Mouse (Mus musculus) MEL (cell line): Measurements from ENCODE around the gene Mtor. TPM values are rescaled to one million over a fixed set of nuclear protein-coding genes. Genes with fewer than 3 reads are reported as not detected.

ENCODE experiments used
- DNase-seq: peaks from one replicate; pipeline ENCODE4 v3.0.0; 2011; ENCODE audit warnings: low read depth, low spot score
- H3K27ac ChIP-seq: 2 replicates; pipeline ENCODE4 v1.5.1; 2012; ENCODE audit warnings: low read depth, mild to moderate bottlenecking, control low read depth, low read length, moderate library complexity; ENCODE audit not compliant: control insufficient read depth
- H3K27me3 ChIP-seq, 2 experiments: fragments of 150-350 bp in 1 of 2; sonication (generic) in 1 of 2; 2 replicates each; pipeline ENCODE4 v1.6.1; 2012; ENCODE audit warnings: low read length in 2 of 2, mild to moderate bottlenecking in 2 of 2, improper control_type of control experiment in 1 of 2, moderate library complexity in 1 of 2; ENCODE audit not compliant: insufficient read depth in 2 of 2, control insufficient read depth in 1 of 2
- H3K36me3 ChIP-seq, 2 experiments: 2 replicates each; pipeline ENCODE4 v1.6.1; 2012 to 2014; ENCODE audit warnings: low read length in 2 of 2, improper control_type of control experiment in 1 of 2, inconsistent platforms in 1 of 2, mild to moderate bottlenecking in 1 of 2; ENCODE audit not compliant: insufficient read depth in 2 of 2, control insufficient read depth in 1 of 2
- H3K4me1 ChIP-seq, 2 experiments: fragments of 150-350 bp in 1 of 2; sonication (generic) in 1 of 2; 2 replicates each; pipeline ENCODE4 v1.6.1; 2012; ENCODE audit warnings: low read length in 2 of 2, improper control_type of control experiment in 1 of 2, mild to moderate bottlenecking in 1 of 2; ENCODE audit not compliant: insufficient read depth in 2 of 2, control insufficient read depth in 1 of 2
- H3K4me3 ChIP-seq, 2 experiments: fragments of 150-350 bp in 1 of 2; sonication (generic) in 1 of 2; 2 replicates each; pipeline ENCODE4 v1.5.1; 2012; ENCODE audit warnings: low read depth in 2 of 2, low read length in 2 of 2, mild to moderate bottlenecking in 2 of 2, moderate library complexity in 2 of 2, control low read depth in 1 of 2, improper control_type of control experiment in 1 of 2; ENCODE audit not compliant: control insufficient read depth in 1 of 2, insufficient read depth in 1 of 2
- H3K79me2 ChIP-seq: 2 replicates; pipeline ENCODE4 v1.6.1; 2012; ENCODE audit warnings: mild to moderate bottlenecking, low read length, moderate library complexity; ENCODE audit not compliant: control insufficient read depth, poor library complexity, insufficient read depth
- H3K9ac ChIP-seq: 2 replicates; pipeline ENCODE4 v1.6.1; 2012; ENCODE audit warnings: low read depth, mild to moderate bottlenecking, control low read depth, low read length, moderate library complexity; ENCODE audit not compliant: control insufficient read depth, poor library complexity, severe bottlenecking
- H3K9me3 ChIP-seq: fragments of 150-350 bp; sonication (generic); replicated peaks from 2 replicates; pipeline ENCODE4 v1.6.1; 2012; ENCODE audit warnings: mild to moderate bottlenecking, low read length, improper control_type of control experiment, moderate library complexity; ENCODE audit not compliant: insufficient read depth
- BHLHE40 ChIP-seq: IDR thresholded peaks from 2 replicates; pipeline ENCODE4 v1.6.1; 2012; ENCODE audit warnings: low read depth, mild to moderate bottlenecking, inconsistent platforms, low read length, improper control_type of control experiment, borderline replicate concordance
- CHD1 ChIP-seq: IDR thresholded peaks from 2 replicates; pipeline ENCODE4 v1.6.1; 2012; ENCODE audit warnings: low read depth, mild to moderate bottlenecking, inconsistent platforms, low read length, improper control_type of control experiment
- E2F4 ChIP-seq: IDR thresholded peaks from 2 replicates; pipeline ENCODE4 v1.6.1; 2011; ENCODE audit warnings: low read depth, low read length, improper control_type of control experiment, borderline replicate concordance
- GATA1 ChIP-seq: IDR thresholded peaks from 2 replicates; pipeline ENCODE4 v1.6.1; 2011; ENCODE audit warnings: low read depth, low read length, improper control_type of control experiment
- MAX ChIP-seq: IDR thresholded peaks from 2 replicates; pipeline ENCODE4 v1.6.1; 2011; ENCODE audit warnings: low read length, improper control_type of control experiment
- MAZ ChIP-seq: IDR thresholded peaks from 2 replicates; pipeline ENCODE4 v1.6.1; 2012; ENCODE audit warnings: low read depth, mild to moderate bottlenecking, inconsistent platforms, low read length, improper control_type of control experiment
- MXI1 ChIP-seq: IDR thresholded peaks from 2 replicates; pipeline ENCODE4 v1.6.1; 2011; ENCODE audit warnings: mild to moderate bottlenecking, low read depth, low read length, improper control_type of control experiment
- MYB ChIP-seq: IDR thresholded peaks from 2 replicates; pipeline ENCODE4 v1.6.1; 2011; ENCODE audit warnings: mild to moderate bottlenecking, low read depth, low read length, improper control_type of control experiment
- MYC ChIP-seq: IDR thresholded peaks from 2 replicates; pipeline ENCODE4 v1.6.1; 2011; ENCODE audit warnings: low read depth, mild to moderate bottlenecking, low read length, improper control_type of control experiment, moderate library complexity
- NELFE ChIP-seq: IDR thresholded peaks from 2 replicates; pipeline ENCODE4 v1.6.1; 2011; ENCODE audit warnings: low read depth, low read length, improper control_type of control experiment
- POLR2A ChIP-seq, 2 experiments: IDR thresholded peaks; 2 replicates each; pipeline ENCODE4 v1.6.1; 2011 to 2012; ENCODE audit warnings: low read length in 2 of 2, mild to moderate bottlenecking in 2 of 2, control low read depth in 1 of 2, improper control_type of control experiment in 1 of 2, low read depth in 1 of 2, moderate library complexity in 1 of 2; ENCODE audit not compliant: control insufficient read depth in 1 of 2, insufficient read depth in 1 of 2, poor library complexity in 1 of 2
- POLR2AphosphoS2 ChIP-seq: IDR thresholded peaks from 2 replicates; pipeline ENCODE4 v1.6.1; 2011; ENCODE audit warnings: low read length, improper control_type of control experiment
- RAD21 ChIP-seq: IDR thresholded peaks from 2 replicates; pipeline ENCODE4 v1.6.1; 2011; ENCODE audit warnings: mild to moderate bottlenecking, low read depth, low read length, improper control_type of control experiment
- RCOR1 ChIP-seq: IDR thresholded peaks from 2 replicates; pipeline ENCODE4 v1.6.1; 2012; ENCODE audit warnings: low read depth, mild to moderate bottlenecking, inconsistent platforms, low read length, improper control_type of control experiment
- SIN3A ChIP-seq: IDR thresholded peaks from 2 replicates; pipeline ENCODE4 v1.6.1; 2012; ENCODE audit warnings: low read length, improper control_type of control experiment, inconsistent platforms
- TAL1 ChIP-seq: IDR thresholded peaks from 2 replicates; pipeline ENCODE4 v1.6.1; 2012; ENCODE audit warnings: mild to moderate bottlenecking, inconsistent platforms, low read length, moderate library complexity, mixed read lengths
- TBP ChIP-seq: IDR thresholded peaks from 2 replicates; pipeline ENCODE4 v1.8.0; 2011; ENCODE audit warnings: low read depth, low read length, improper control_type of control experiment
- UBTF ChIP-seq: IDR thresholded peaks from 2 replicates; pipeline ENCODE4 v1.6.1; 2012; ENCODE audit warnings: low read depth, mild to moderate bottlenecking, inconsistent platforms, low read length, improper control_type of control experiment, moderate library complexity, borderline replicate concordance; ENCODE audit not compliant: insufficient read depth
- USF1 ChIP-seq: IDR thresholded peaks from 2 replicates; pipeline ENCODE4 v1.6.1; 2014; ENCODE audit warnings: low read depth, mild to moderate bottlenecking, inconsistent platforms, low read length, improper control_type of control experiment, moderate library complexity
- USF2 ChIP-seq, 2 experiments: IDR thresholded peaks; 2 replicates each; pipeline ENCODE4 v1.6.1; 2011 to 2012; ENCODE audit warnings: improper control_type of control experiment in 2 of 2, low read length in 2 of 2, borderline replicate concordance in 1 of 2, inconsistent platforms in 1 of 2, low read depth in 1 of 2, mild to moderate bottlenecking in 1 of 2; ENCODE audit not compliant: insufficient read depth in 1 of 2
- ZC3H11A ChIP-seq: IDR thresholded peaks from 2 replicates; pipeline ENCODE4 v1.6.1; 2012; ENCODE audit warnings: low read depth, mild to moderate bottlenecking, inconsistent platforms, low read length, improper control_type of control experiment
- ZKSCAN1 ChIP-seq: IDR thresholded peaks from 2 replicates; pipeline ENCODE4 v1.6.1; 2012; ENCODE audit warnings: low read depth, mild to moderate bottlenecking, inconsistent platforms, low read length, improper control_type of control experiment, moderate library complexity
- polyA plus RNA-seq, 2 experiments: library from polyadenylated mRNA; stranded (reverse) in 1 of 2; unstranded in 1 of 2; fragments of >175 nt in 1 of 2; fragments of >200 nt in 1 of 2; gene quantifications; 2 replicates each; pipeline versions ENCODE4 v1.2.1 to v1.2.4; 2012; ENCODE audit warnings: low replicate concordance in 2 of 2, low read depth in 1 of 2; ENCODE audit not compliant: insufficient read length in 2 of 2, insufficient read depth in 1 of 2, missing spikeins in 1 of 2
- total RNA-seq: library from RNA; depleted of rRNA; stranded (reverse); fragments of 300-350 nt; gene quantifications from 2 replicates; pipeline ENCODE4 v1.2.3, GENCODE M21; 2012

Mtor gene
- total and polyA plus RNA-seq, 3 experiments = 23.9 to 35.2 TPM; not detected in 1

DNA sequence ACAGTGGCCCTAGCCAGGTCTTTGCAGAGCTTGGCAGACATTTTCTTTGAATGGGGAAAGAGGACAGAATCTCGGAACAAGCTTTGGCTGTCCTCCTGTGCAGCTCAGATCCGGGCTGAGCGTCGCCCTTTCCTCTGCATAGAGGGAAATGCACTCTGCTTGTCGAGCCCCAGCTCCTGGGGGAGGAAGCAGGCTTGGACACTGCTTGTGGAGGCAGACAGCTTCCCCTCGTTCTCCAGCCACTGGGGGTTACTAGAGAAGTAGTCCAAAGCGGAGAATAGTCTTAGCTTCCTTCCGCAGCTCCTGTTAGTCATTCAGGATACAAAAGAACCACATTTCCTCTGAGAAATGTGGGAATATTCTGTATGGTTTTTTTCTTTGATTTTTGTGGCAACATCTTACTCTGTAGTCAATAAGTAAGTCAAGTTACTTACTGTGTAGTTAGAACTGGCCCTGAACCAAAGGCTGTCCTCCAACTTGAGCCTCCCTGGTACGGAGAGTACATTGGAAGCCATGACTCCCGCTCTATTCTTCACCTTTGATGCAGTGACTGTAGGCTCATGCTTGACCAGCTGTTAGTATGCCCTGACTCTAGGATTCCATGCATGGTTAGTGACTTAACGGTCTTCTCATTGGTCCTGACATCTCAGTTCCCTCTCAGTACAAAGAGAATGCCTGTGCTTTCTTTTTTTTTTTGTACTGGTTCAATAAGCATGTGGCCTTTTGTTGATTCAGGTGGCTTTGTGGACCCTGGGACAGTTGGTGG is 21.3 kb downstream of the Mtor start:
- no peak for DNase-seq
- no peak for TF ChIP-seq SIN3A
- TF ChIP-seq ZC3H11A = no peak
- no peak for TF ChIP-seq MYC
- no peak for TF ChIP-seq GATA1
- TF ChIP-seq CHD1 = no peak
- TF ChIP-seq MYB = no peak
- no peak for TF ChIP-seq TBP
- no peak for TF ChIP-seq POLR2A (IDR thresholded peaks at IDR 0.05; ENCODE audit: control insufficient read depth in 1 of 2, insufficient read depth in 1 of 2, low read depth in 1 of 2, low read length in 2 of 2, poor library complexity in 1 of 2)
- no peak for TF ChIP-seq RCOR1

DNA sequence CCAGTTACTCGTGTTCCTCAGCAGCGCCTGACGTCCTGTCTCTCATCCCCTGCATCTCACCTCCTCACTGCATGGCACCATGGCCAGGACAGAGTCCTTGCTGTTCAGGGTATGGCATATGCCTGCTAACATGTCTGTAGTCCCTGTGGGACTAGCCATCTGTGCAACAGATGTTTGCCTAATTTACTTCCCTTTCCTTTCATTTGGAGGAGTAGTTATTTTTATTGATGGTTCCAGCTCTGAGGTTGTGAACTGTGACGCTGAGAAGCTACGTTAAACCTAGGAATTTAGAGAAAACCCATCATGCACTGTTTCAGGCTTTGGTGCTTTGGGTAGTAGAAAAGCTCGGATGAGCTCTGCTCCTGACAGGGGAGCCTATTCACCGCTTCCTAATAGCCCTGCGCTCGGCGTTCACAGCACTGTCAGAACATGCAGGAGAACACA is 23.0 kb downstream of the Mtor start:
- Histone ChIP-seq H3K27ac (no peak overlapping the region), H3K27me3 (no peaks in the 10 kb centered on the region), H3K79me2 (no peaks in the 10 kb centered on the region), H3K4me1 (no peaks in the 10 kb centered on the region), H3K36me3 (no peaks in the 10 kb centered on the region; a peak in 1 of 4 replicates), H3K4me3 (no peak overlapping the region), H3K9me3 (no peaks in the 10 kb centered on the region), H3K9ac (no peak overlapping the region)
- no peak for TF ChIP-seq E2F4
- TF ChIP-seq CHD1 = no peak
- TF ChIP-seq ZC3H11A = no peak
- no peak for TF ChIP-seq TBP
- no peak for TF ChIP-seq USF1
- no peak for TF ChIP-seq UBTF
- TF ChIP-seq POLR2AphosphoS2 = no peak
- TF ChIP-seq BHLHE40 = no peak
- TF ChIP-seq USF2 (IDR thresholded peaks at IDR 0.05; ENCODE audit: borderline replicate concordance in 1 of 2, insufficient read depth in 1 of 2, low read depth in 1 of 2, low read length in 2 of 2) = no peak
- TF ChIP-seq MAX = no peak
- TF ChIP-seq TAL1 = no peak
- no peak for TF ChIP-seq MXI1
- TF ChIP-seq MAZ = no peak
- no peak for TF ChIP-seq MYB
- TF ChIP-seq NELFE = no peak
- TF ChIP-seq RAD21 = no peak
- TF ChIP-seq ZKSCAN1 = no peak
- DNase-seq = no peak

More for the DNA sequence above, 21.3 kb downstream of the Mtor start:
- Histone ChIP-seq H3K36me3 (no peaks in the 10 kb centered on the region; a peak in 1 of 4 replicates), H3K4me3 (no peak overlapping the region), H3K9me3 (no peaks in the 10 kb centered on the region), H3K79me2 (no peaks in the 10 kb centered on the region), H3K27ac (no peak overlapping the region), H3K27me3 (no peaks in the 10 kb centered on the region), H3K9ac (no peak overlapping the region), H3K4me1 (no peaks in the 10 kb centered on the region)
